Mouse (Mus musculus) liver, adult 2 months (tissue): Measurements from ENCODE around the gene Tceanc2.

ENCODE experiments used
- CTCF ChIP-seq: fragments of 200-500 bp; IDR thresholded peaks from 2 replicates; pipeline ENCODE4 v1.5.1; 2011; ENCODE audit warnings: low read depth, low read length, control low read depth
- POLR2A ChIP-seq: fragments of 200-500 bp; IDR thresholded peaks from 2 replicates; pipeline ENCODE4 v1.6.1; 2011; ENCODE audit warnings: low read length, control low read depth; ENCODE audit not compliant: insufficient read depth; ENCODE audit errors: extremely low read depth

- TF ChIP-seq POLR2A, result no peak
- TF ChIP-seq CTCF, result no peak
Measured at GRCm38 (mm10) chr4:107221524-107221923, 42.6 kb upstream of the Tceanc2 start.
